Mouse (Mus musculus) liver, adult 10 weeks (tissue): ENCODE data around the gene Slc9b2. TPM values are rescaled to one million over a fixed set of nuclear protein-coding genes. Genes with fewer than 3 reads are reported as not detected.

ENCODE experiments used
- polyA plus RNA-seq: library from polyadenylated mRNA; stranded (reverse); fragments of 350-450 nt; fragmentation: Illumina TruSeq; extraction: RNeasy Lipid Tissue Mini Kit (QIAGEN cat#74804); gene quantifications from one replicate; pipeline ENCODE4 v1.2.3, GENCODE M21; 2014; ENCODE audit warnings: low read depth, low replicate concordance

The Slc9b2 gene
- not detected for polyA plus RNA-seq

DNA sequence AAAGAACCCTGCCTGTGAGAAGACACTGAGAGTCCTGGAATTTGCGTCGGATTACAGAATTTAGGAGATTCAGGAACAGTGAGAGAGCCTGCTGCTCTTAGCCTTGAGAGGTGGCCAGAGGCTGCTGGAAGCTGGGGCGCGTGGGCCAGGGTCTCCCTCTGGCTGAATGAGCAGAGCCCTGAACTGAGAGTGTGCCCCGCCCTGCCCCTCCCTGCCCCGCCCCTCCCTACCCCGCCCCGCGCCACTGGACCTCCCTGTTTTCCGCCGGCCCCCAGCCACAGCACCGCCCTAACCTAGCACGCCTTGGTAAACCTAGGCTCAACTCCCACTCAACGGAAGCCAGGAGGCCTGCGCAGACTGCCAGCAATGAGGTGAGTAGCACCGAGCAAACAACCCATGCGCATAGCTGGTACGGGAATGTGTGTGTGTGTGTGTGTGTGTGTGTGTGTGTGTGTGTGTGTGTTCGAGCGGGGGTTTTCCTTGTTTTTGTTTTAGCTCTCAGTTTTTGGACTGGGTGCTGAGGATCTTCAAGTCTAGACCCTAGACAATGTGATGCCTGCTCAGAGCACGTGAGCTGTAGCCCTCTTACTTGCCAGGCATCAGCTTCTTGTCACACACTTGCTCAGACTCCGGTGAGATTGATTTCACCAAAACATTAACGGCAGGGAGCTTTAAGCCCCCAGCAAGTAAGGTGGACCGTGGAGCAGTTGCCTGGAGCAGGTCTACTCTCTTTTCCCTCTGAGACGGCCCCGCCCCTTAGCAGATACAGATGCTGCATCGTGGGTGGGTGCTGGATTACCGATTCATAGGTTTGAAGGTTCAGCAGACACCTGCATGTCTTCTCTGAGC, at the start of gene Slc9b2:
Gene Slc9b2 (plus strand): TSS at position 290 of the 849 bp plus-strand sequence.

DNA sequence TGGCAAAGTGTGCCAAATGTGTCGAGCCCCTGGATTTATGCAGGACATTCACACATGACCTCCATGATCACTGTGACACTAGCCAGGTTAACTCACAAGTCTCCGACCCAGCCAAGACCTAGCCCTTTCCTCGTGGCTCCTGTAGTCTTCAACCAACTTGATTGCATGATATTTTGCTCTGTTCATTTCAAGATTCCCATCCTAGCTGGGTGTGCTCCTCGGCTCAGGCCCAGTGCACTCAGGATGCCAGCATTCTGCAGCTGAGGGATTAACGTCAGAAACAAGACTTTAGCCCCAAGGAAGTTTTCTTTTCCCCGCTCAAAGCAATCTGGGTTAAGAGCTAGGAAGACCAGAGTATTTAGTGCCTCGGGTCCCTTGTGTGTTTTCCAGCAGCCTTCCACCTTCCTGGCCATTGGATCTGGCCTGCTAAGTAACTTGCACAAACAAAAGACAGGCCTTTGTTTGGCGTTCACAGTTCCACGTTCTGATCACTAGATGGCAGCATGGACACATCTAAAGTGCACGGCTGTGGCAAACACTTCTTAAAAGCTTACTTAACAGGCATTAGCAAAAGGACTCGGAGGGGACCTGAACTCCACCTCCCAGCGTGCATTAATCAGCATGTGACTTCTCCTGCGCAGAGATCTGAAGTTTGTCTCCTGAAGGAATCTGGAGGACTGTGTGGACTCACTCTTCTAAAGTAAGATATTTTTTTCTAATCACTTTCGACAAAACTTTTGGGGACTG, 26.7 kb upstream of the Slc9b2 start, which contains the start of gene Bdh2:
Gene Bdh2 (plus strand): TSS at position 553 of the 747 bp plus-strand sequence.

DNA sequence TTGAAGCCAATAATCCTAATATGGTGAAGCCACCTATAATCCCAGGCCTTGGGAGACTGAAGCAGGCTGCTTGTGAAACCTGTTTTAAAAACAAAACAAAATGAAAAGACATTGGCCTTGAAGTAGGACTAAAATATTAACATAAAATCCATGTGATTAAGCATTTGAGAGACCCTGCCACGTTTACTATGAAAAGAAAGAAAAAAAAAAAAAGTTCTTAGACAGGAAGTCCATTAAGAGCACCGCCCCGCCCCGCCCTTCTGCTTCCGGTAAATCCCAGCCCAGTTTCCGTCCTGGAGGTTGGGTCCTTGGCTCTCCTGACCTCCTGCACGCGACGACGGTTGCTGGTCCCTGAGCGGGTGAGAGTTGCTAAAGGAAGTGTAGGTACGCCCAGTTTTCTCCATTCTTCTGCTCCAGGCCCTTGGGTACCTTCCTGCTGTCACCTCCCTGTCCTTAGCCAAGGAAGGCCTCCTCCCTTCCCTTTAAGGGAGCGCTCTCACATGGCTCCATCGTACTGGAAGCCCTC, 40.3 kb downstream of the Slc9b2 start, which contains the start of gene Slc9b1:
Gene Slc9b1 (plus strand): TSS at position 291 of the 526 bp plus-strand sequence.

Other genes starting within 250 kb of the Slc9b2 start
- 1.0 TPM for gene Cenpe, start 95.2 kb upstream of the Slc9b2 start, polyA plus RNA-seq
- gene Bdh2, start 26.5 kb upstream of the Slc9b2 start, polyA plus RNA-seq, result 13.0 TPM
- 0.50 TPM for gene Slc9b1, start 40.3 kb downstream of the Slc9b2 start, polyA plus RNA-seq
- gene Cisd2, start 116.2 kb downstream of the Slc9b2 start, polyA plus RNA-seq, result 53.5 TPM
- gene Ube2d3, start 130.4 kb downstream of the Slc9b2 start, polyA plus RNA-seq, result 831 TPM
- gene Manba, start 177.9 kb downstream of the Slc9b2 start, polyA plus RNA-seq, result 9.9 TPM